Mouse (Mus musculus) gastrocnemius, postnatal 4 days (tissue): Measurements from ENCODE around the gene Mgp. TPM values are rescaled to one million over a fixed set of nuclear protein-coding genes. Genes with fewer than 3 reads are reported as not detected.

Experiments used
- DNase-seq, 2 experiments: peaks; one replicate each; pipeline ENCODE4 v3.0.0; 2021 to 2022; ENCODE audit warnings: low spot score in 2 of 2, mixed read lengths in 2 of 2
- long read RNA-seq, 2 experiments: library from polyadenylated mRNA; stranded (forward); transcript quantifications; one replicate each; pipeline ENCODE4 v2.0.0; 2021
- total RNA-seq, 2 experiments: library from RNA; stranded (reverse); gene quantifications; 2 replicates each; pipeline ENCODE4 v1.2.3; 2021

Gene Mgp
- total RNA-seq: 100 to 1,000 TPM in 1 of 2 experiments, 10 to 100 TPM in 1; 73.6 to 120 TPM
- long read RNA-seq, experiment 1, transcript Mgp-201 (4 exons, 617 nt): major isoform, 12 of 12 reads
- long read RNA-seq, experiment 1, partial matches to known transcripts: 0 of 12 reads
- long read RNA-seq, experiment 1, other reads (novel, unspliced or antisense): 0 of 12 reads
- long read RNA-seq, experiment 2, transcript Mgp-201 (4 exons, 617 nt): major isoform, 14 of 15 reads
- long read RNA-seq, experiment 2, partial matches to known transcripts: 1 of 15 reads
- long read RNA-seq, experiment 2, other reads (novel, unspliced or antisense): 0 of 15 reads

DNA sequence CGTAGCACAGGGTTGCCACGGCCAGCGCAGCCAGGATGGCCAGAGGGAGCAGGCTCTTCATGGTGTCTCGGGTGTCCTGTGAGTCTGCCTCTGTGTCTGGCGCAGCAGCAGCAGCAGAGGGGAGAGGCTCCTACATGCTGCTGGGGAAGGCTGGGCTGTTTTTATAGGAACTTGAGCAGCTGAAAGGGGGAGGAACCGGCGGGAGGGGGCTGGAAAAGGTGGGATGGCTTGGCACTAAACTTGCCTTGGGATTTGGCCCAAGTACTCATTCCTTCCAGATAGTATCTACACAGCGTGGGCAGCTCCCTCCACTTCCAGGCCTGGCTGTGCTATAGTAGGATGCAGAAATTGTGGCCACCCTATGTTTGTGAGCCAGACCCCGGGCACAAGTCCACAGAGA lies at the start of gene Mgp:
Mgp (minus strand) TSS at position 154 of the 400 bp plus-strand sequence.
- peak in 1 of 2 experiments; percentile 45 for DNase-seq

DNA sequence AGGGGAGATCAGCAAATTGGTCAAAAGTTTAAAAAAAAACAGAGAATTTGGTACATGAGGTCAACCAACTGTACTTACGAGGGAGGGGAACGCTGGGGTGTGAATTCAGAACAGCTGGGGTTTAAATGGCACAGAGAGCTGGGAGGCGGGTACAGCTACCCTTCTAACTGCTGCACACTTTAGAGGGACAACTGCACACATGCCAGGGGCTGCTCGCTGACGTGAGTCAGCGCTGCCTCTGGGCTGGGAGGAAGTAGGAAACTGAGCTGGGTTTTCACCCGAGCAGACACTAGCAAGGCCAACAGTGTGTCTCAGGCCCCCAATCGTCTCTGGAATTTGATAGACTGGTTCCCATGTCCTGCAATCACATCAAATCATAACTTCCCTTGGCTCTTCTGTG lies 49.4 kb upstream of the Mgp start:
- DNase-seq: no peak

GRCm38 (mm10) chr6:136923532-136923931 lies 47.9 kb upstream of the Mgp start, which contains the start of gene Pde6h:
Gene Pde6h, plus strand, starts transcription at chr6:136923832.
- DNase-seq: no peak

- DNase-seq: no peak
Observed at GRCm38 (mm10) chr6:136922871-136923270, 47.2 kb upstream of the Mgp start.

DNA sequence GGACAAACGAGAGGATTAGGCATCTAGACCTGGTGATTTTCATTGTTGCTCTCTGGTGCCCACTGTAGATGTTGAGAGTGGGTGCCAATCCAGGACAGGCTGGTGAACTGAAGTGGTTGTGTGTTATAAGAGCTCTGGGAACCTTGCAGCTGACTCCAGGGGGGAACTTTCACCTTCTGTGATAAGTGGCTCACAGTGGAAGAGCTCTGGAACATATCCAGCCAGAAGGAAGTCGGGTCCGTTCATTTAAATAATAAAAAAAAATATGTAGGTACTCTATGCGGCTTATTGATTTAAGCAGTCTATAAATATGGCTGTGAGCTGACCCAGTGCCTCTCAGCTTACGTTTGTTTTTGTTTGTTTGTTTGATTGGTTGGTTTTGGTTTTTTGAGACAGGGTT lies 46.5 kb upstream of the Mgp start, which contains the start of gene Erp27:
Erp27 (minus strand) TSS at position 101 of the 400 bp plus-strand sequence.
- DNase-seq: no peak

DNA sequence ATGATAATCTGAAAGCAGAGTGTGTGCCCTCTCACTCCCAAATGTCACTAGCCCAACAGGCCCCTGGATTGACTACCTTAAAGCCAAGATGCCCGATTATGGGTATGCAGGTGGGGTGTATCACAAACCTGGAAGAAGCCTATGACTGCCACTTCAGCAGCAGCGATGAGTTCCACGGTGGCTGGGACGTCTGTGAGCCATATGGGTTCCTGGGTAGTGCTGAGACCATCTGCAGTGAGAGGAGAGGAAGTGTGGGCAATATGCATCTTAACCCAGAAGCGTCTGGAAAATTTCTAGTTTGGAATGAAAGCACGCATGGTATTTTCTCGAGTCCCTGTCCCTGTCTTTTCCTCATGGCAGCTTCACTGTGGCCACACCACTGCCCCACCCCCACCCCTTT lies 46.0 kb upstream of the Mgp start:
- no peak for DNase-seq

GRCm38 (mm10) chr6:136920320-136921257 lies 45.0 kb upstream of the Mgp start:
- peak; percentile 59 to 78 for DNase-seq

GRCm38 (mm10) chr6:136917885-136918284 lies 42.3 kb upstream of the Mgp start:
- DNase-seq: no peak

GRCm38 (mm10) chr6:136915721-136916395 lies 40.2 kb upstream of the Mgp start:
- no peak for DNase-seq

DNA sequence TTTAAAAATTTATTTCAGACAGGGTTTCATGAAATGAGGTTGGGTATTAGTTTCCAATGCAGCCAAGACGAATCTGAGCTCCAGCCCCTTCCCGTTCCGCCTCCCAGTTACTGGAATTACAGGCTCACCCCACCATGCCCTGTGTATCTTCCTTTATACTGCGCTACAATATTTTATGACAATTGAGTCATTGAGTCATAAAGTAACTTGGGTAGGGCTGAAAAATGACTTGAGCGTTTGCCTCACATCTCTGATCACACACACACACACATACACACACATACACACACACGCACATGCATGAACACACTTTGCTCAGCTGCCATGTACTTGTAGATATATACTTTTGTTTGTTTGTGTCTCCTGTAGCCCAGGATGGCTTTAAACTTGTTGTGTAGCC lies 38.6 kb upstream of the Mgp start:
- no peak for DNase-seq

GRCm38 (mm10) chr6:136913384-136914126 lies 37.9 kb upstream of the Mgp start:
- peak in 1 of 2 experiments; percentile 53 for DNase-seq

GRCm38 (mm10) chr6:136912751-136913265 lies 37.2 kb upstream of the Mgp start:
- DNase-seq: no peak

- no peak for DNase-seq
Observed at GRCm38 (mm10) chr6:136910247-136910890, 34.7 kb upstream of the Mgp start.

DNA sequence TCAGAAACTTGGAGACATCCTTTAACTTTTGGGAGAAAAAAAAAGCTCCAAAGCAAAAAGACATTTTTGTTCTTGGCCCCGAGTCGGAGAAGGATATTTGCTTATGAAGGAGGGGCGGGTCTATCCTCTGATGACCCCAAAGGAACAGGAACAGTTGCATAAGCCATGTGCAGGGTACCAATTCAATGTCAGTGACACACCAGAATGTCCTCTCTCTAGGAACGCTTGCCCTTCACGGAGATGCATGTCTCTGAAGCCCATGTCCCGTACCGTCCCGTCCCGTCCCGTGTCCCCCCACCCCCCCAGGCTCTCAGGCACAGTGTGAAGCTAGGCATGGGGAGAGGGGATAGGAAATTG lies 31.3 kb upstream of the Mgp start:
- DNase-seq: no peak

DNA sequence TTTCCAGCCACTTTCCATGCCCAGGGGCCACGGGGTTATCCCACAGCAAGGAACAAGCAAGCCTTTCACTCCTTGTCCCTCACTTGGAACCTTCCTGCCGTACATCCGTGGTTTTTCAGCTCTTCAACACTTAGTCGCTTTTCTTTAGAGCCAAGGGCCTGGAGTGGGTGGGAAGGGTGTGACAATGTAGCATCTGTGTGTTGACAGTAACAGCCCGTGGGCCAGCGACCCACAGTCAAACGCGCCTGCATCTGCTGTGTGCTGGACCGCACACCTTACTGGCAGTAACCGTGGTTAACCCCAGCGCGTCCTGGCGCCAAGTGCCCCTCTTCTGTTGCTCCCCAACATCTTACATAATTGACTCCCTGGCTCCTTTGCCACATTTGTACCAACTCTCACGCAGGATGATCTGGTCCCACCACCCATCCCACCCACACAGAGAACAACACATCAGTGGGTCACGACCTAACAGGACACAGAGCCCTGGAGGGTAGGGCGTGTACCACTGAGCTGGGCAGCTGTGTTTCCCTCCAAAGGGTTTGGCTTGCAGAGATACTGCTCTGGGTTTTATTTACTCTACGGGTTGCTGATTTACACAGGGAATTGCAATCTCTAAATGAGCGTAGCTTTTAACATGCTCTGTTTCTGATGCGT lies 30.8 kb upstream of the Mgp start:
- no peak for DNase-seq

- no peak for DNase-seq
Observed at GRCm38 (mm10) chr6:136903885-136904470, 28.4 kb upstream of the Mgp start.

- no peak for DNase-seq
Observed at GRCm38 (mm10) chr6:136902527-136902926, 26.9 kb upstream of the Mgp start.

DNA sequence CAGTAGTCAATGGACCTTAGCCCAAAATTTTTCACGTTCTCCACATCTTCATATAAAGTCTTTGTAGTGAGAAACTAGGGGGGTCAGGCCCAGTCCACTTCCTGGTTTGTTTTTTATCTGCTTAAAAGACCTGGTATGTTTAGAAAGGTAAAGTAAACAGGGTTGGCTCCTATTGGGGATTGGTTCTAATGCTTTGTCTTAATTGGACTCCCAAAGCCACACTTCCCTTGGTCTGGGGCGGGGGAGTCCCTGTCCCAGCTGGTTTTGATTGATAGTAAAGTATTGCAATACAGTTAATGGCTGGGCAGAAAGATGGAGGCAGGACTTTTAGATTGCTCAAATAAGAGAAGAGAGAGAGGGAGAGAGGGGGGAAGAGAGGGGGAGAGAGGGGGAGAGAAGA lies 25.4 kb upstream of the Mgp start:
- no peak for DNase-seq

GRCm38 (mm10) chr6:136900369-136901009 lies 24.9 kb upstream of the Mgp start:
- no peak for DNase-seq
